Mouse (Mus musculus) left cerebral cortex, postnatal 14 days (tissue): ENCODE results near the gene Gdf11. TPM values are rescaled to one million over a fixed set of nuclear protein-coding genes. Genes with fewer than 3 reads are reported as not detected.
A peak's percentile ranks its signal among the peaks of the same experiment; 100 is the strongest.

Experiments
- DNase-seq, 2 experiments: peaks; one replicate each; pipeline ENCODE4 v3.0.0; 2021 to 2022; ENCODE audit warnings: low spot score in 2 of 2, mixed read lengths in 1 of 2
- intact Hi-C: fragments of 180-260 bp; cut with DNase I; formaldehyde crosslinking; loops from one replicate; pipeline ENCODE4 v1.15.1; 2025
- total RNA-seq, 2 experiments: library from RNA; stranded (reverse); gene quantifications; 2 replicates each; pipeline ENCODE4 v1.2.3; 2021

Gdf11 gene
- total RNA-seq, 2 experiments from 2014 or later: 11.6 to 15.7 TPM

DNA sequence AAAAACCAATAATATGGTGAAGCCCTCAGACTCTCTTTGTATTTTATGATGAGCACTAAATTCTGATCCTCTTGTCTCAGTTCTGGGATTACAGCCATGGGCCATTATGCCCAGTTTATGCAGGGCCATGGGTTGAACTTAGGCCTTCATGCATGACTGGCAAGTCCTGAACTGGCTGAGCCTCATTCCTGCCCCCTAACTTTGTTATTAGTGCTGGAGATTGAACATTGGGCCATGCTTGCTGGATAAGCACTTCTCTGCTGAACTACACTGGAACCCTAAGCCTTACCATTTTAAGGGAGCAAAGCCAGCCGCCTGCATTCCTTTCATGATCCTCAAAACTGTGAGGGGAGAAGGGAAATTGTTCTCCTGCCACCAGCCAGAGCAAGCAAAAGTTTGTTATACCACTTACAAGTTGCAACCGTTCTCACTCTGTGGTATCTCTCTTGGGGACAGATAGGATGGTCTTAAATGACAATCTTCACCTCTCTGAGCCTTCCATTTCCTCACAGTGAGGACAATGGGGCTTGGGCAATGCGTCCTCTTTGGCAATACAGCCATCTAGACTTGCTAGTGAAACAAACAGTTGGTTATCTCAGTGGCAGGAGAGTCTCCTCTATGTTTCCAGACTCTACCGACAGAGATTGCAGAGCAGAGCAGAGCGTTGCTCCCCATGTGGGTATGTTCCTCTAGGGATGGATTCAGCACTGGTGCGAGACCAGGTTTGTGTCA, 8.4 kb upstream of the Gdf11 start:
- DNase-seq: no peak

DNA sequence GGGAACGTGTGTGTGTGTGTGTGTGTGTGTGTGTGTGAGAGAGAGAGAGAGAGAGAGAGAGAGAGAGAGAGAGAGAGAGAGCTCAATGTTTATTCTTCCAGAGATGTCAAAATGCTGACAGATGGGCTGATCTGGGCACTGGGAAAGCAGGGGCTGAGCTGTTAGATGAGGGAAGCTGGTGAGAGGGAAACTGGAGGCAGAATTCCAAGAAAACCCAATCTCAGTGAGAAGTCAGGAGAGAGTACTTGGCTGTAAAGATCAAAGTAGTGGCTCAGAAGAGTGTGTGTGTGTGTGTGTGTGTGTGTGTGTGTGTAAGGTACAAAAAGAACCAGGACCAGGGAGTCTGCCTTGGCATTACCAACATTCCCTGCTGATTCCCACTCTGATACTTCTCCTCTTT, 6.0 kb upstream of the Gdf11 start:
- intact Hi-C loops: loop anchor here (10.0 kb wide), 1 partner anchor 273 kb away; the partner anchor contains the start of gene Rps26
- peak in 1 of 2 experiments; percentile 58 for DNase-seq

More for the DNA sequence above, 8.4 kb upstream of the Gdf11 start:
- intact Hi-C loops: loop anchor here (10.0 kb wide), 1 partner anchor 275 kb away; the partner anchor contains the start of gene Rps26

DNA sequence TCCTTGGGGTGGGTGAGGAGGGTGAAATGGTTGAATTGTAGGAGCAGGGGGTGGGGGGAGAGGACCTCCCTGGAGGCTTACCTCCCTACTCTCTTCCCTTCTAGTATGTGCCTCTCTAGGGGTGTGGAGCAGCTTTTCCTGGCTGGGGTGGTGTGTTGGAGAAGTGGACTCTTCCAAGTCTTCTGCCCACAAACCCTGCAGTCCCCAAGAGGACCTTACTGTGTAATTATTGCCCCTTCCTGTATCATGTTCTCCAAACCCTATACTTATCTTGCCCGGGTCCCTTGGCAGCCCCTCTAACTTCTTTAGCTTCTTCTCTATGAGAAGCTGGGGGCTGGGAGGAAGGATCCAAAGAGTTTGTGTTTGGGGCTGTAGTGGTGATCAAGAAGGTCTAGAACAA, 5.3 kb upstream of the Gdf11 start:
- DNase-seq: no peak
- intact Hi-C loops: loop anchor here (10.0 kb wide), 1 partner anchor 272 kb away; the partner anchor contains the start of gene Rps26

DNA sequence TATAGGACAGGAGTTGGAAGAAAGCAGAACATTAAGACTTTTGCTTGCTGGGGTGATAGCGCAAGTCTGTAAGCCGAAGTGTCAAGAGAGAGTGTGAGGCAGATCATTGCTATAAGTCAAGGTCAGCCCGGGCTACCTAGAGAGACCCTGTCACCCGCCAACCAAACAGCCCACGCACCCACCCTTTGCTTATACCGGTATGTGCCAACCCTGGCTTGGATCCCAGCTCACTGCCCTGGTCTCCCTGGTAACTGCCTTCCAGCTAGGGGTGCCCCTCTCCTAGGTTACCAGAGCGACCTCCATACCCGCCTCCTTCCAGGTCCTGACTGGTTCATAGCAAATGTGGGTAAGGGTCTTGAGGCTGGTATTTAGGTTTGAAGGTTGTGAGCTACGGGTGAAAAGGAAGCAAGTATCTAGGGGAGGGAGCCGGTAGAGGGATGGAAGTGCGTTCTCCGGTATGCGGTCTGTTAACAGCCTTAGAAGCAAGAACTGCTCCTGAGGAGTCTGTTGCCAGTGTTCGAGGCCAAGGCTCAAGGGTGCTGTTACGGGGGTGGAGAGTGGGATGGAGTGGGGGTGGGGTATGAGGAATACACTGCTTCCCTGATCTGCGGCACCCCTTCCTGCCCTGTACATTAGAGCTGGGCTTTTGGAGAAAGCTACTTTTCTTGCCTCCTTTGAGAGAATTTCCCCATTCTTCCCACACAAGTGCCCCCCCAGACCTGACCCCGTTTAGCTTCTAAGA, 4.6 kb upstream of the Gdf11 start:
- peak; percentile 52 to 66 for DNase-seq
- intact Hi-C loops: loop anchor here (2.0 to 10.0 kb wide), 2 partner anchors 51 to 271 kb away; partner anchors contain the start of gene Rps26

DNA sequence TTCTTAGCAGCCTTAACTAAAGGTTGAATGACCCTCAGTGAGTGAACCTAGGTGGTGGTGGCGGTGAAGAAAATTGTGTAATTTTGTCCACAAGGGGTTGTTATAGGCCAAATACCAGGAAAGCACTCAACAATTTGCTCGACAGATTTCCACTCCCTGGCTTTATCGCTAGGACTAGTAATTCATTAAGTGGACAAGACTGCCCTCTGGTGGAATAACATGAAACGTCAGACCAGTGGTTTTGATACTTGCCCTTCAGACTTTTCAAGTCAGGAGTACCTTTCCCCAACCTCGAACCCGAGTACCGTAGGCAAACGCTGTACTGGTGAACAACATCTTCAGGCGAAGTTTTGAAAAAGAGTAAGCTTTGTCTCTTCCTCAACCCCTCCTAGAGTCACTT, 3.9 kb upstream of the Gdf11 start:
- intact Hi-C loops: loop anchor here (2.0 to 10.0 kb wide), 2 partner anchors 51 to 271 kb away; partner anchors contain the start of gene Rps26
- DNase-seq: peak; percentile 89

DNA sequence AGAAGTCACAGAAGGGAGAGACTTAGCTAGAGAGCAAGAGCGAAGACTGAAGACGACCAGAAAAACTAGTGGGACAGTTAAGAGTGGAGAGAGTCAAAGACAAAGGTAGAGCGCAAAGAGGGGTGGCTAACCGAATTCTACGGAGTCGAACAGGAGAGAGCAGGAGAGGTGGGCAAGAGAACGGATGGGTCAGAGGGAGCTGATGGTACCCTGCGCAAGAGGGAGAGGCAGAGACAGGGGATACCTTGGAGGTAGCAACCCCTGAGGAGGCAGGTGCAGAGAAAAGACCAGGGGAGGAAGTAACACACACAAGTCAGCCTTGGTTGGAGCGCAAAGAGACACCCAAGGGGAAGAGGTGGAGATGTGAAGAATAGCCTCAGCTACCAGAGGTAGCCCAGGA, 728 bp upstream of the Gdf11 start:
- DNase-seq: no peak
- intact Hi-C loops: loop anchor here (5.0 to 10.0 kb wide), 2 partner anchors 150 to 267 kb away; partner anchors contain the start of genes Dgka and Rps26

DNA sequence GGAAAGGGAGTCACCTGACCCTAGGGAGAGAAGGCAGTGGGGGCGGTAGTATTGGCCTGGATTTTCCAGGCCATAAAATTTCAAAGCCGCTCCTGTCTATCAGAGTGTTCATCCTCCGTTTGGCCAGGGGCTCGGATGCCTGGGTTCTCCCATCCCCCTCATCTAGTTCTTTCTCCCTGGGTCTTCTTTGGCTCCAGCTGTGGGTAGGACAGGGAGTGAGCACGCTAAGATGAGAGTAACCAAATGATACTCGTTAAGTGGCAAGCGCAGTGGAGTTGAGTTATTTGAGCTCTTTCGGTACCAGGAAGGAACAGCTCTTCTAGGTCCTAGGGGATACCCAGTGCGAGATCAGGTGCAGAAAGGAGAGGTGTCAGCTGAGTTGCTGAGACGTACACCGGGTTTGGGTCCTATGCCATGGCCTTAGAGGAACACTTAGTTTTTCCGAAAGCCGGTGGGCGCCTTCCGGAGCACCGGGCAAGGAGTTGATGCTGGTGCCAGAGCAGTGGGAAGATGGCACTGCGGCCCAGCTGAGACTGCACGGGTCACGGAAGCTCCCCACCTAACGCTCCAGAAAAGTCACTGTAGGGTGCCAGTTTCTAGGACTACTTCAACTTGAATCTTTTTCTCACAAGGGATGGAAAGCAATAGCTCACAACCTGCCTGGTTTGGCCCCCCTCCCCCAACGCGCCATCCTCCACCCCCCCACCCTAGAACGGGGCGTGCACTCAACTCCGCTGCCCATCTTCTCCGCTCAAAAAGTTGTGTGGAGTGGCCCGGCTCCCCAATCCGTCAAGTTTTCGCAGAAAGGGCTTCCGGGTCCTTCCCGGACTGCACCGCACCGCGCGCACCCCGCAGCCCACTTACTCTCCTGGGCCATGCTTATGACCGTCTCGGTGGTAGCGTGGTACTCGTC, 879 bp downstream of the Gdf11 start:
- no peak for DNase-seq
- intact Hi-C loops: loop anchor here (5.0 to 10.0 kb wide), 2 partner anchors 148 to 266 kb away; partner anchors contain the start of genes Dgka and Rps26

DNA sequence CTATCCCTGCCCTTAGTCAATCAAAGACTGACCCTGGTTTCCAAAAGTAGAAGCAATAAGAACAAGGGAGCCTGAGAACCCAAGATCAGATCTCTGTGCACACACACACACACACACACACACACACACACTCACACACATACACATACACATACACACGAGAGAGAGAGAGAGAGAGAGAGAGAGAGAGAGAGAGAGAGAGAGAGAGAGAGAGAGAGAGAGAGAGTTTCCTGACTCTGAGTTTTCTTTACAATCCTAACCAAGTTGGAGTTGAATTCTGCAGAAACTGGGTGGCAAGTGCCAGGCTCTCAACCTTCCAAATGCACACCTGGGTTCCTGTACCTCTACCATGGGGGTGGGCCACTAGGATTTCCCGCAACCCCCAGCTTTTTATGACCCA, 1.7 kb downstream of the Gdf11 start:
- DNase-seq: no peak
- intact Hi-C loops: loop anchor here (5.0 to 10.0 kb wide), 2 partner anchors 148 to 265 kb away; partner anchors contain the start of genes Dgka and Rps26

DNA sequence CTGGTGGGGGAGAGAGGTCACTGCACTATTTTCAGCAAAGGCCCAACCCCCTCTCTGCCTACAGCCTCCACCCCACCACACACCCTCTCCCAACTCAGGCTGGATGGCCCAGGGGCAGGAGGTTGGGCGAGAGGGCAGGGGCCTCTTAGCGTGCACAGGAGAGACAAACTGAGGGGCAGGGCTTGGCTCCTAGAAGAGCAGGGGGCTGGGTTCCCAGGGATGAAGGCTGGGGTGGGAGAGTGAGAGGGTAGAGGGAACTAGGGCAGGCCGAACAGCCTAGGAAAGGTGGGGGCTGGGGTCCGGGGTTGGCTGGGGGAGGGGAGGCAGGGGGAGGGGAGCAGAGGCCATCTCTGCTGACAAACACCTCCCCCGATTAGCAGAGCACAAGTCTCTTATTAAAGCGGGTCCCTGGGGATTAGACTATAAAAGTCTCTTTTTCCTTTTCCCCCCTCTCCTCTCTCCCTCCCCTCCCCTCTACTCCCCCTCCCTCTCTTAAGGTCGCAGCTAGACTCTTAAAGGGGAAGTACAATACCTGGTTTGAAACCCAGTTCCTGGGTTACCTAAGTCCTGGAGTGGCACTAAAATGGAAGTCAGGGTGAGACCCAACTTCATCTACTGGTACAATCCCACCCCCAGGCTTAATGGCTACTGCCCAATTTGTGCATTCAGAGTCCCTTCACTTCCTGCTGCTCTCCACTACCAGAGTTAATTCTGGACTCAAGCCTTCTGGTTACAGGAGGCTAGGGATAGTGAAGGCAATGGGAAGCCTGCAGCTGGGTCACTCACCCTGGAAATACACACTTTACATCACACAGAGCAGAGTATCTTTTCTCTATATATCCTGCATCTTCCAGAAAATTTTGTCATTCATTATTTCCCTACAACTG, 2.3 kb downstream of the Gdf11 start:
- intact Hi-C loops: no loop called here
- DNase-seq: no peak

DNA sequence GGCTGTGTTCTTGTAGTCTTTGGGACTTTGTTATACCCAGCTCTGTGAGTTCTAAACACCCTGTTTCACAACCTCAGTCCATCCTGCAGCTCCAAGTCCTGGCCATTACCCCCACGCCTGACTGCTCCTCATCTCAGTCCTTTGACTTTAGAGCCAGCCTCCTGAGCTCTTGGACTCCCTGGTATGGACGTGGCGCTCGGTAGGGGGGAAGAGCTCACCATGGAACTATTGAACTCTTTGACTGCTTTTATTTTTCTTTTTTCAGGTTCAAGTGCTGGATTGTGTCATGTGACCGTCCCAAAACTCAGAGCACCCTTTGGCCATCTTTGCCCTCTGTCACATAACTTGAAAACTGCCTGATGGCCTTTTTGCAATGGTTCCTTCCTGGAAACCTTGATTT, 9.5 kb downstream of the Gdf11 start:
- intact Hi-C loops: no loop called here
- no peak for DNase-seq

DNA sequence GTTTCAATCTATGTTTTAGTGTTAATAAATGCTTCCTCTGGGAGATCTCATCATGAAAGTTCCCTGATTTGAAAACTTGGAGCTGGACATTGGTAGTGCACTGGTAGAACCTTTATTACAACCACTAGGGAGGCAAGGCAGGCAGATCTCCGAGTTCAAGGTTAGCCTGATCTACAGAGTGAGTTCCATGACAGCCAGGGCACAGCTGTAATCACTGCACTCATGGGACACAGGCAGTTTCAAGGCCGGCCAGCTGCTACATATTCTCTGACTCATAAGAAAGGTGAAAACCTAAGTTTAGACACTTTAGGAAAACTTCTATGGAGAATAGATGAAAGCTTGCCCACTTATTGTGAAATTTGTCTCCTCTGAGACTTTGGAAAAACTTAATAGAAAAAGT, 12.7 kb downstream of the Gdf11 start:
- DNase-seq: no peak
- intact Hi-C loops: no loop called here

DNA sequence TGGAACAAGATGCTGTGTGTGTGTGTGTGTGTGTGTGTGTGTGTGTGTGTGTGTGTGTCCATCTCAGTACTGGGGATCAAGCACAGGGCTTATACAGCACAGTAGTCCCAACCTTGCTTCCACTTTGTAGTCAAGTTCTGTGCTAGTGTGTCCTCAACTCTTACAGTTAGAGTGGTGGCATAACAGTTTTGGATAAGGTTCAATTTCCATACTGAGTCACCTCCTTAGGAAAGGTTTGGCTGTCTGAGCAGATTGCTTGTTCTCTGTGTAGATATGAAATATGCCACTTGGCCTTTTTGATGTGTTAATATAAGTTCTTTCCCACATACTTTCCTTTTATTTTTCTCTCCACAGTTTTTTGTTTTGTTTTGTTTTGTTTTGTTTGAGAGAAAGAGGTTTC, 13.2 kb downstream of the Gdf11 start:
- no peak for DNase-seq
- intact Hi-C loops: no loop called here

DNA sequence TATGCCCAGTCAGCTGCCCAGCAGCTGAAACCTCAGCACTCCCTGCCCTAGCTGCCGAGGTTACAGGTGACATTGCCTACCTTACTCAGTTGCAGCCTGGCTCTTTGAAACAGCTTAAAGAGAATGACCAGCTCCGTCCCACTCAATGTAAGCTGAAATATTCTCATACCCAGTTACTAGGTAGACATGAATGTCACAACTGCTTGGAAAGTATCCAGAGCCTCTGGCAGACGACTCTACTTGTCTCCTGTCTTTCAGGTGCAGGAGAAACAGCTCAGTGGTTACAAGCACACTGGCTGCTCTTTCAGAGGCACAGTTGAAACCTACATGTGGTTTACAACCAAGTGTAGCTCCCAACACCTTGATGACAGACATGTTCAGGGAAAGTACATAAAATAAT, 21.2 kb downstream of the Gdf11 start:
- intact Hi-C loops: no loop called here

DNA sequence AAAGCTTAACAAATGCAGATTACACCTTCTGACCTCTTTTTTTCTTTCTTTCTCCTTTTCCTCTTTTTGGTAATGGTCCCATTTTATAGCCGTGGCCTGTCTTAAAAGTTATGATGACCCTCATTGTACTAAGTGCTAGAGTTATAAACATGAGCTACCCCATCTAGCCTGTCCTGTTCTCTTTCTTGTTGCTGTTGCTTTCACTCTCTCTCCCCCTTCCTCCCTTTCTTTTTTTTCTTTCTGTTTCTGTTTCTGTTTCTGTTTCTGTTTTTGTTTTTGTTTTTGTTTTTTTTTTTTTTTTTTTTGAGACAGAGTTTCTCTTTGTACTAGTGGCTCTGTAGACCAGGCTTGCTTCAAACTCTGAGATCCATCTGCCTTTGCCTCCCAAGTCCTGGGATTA, 25.0 kb downstream of the Gdf11 start:
- intact Hi-C loops: no loop called here
- no peak for DNase-seq

More for the DNA sequence above, 21.2 kb downstream of the Gdf11 start:
- DNase-seq: no peak

DNA sequence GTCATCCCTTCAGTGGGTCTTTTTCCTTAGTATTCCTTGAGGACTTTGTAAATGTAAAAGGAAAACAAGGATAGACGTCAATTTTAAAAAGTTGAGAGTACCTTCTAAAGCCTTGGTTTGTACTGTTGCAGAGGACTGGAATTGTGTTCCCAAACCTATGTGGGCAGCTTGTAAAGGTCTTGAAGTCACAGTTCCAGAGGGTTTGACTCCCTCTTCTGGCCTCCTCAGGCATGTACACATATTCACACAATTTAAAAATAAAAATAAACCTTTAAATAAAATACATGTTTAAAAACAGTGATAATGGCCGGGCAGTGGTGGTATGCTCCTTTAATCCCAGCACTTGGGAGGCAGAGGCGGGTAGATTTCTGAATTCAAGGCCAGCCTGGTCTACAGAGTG, 25.5 kb downstream of the Gdf11 start:
- intact Hi-C loops: no loop called here
- DNase-seq: no peak

DNA sequence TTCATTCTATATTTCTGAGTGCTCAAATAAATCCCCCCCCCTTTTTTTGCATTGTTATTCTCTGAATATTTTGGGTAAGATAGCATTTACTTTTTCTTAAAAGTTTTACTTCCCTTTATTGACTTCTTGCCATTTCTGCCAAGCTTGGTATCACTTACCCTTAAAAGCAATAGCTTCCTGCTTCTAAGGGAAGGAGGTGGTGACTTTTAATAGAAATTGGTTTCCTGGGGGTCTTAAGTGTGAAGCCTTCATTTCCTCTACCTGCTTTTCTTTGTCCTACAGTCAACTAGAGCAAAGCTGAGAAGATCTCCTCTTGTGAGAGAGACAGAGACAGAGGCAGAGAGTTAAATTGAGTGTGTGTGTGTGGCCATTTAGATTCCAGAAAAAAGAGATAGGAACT, 30.3 kb downstream of the Gdf11 start:
- intact Hi-C loops: no loop called here
- DNase-seq: no peak

DNA sequence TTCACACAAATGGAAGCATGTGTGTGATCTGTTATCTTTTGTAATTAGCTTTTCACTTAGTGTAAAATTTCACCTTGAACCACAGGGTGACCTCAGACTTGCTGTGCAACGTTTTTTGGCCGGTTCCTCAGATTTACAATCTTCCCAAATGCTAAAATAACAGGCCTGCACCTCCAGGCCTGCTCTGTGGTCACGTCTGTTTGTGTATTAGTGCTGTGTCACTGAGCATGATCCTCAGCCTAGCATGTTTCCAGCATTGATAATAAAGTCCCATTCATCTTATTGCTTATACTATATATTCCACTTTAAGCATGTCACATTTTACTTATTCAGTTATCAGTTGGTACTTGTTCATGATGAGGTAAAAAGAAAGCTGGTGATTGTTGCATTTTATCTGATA, 41.2 kb downstream of the Gdf11 start:
- no peak for DNase-seq
- intact Hi-C loops: no loop called here

DNA sequence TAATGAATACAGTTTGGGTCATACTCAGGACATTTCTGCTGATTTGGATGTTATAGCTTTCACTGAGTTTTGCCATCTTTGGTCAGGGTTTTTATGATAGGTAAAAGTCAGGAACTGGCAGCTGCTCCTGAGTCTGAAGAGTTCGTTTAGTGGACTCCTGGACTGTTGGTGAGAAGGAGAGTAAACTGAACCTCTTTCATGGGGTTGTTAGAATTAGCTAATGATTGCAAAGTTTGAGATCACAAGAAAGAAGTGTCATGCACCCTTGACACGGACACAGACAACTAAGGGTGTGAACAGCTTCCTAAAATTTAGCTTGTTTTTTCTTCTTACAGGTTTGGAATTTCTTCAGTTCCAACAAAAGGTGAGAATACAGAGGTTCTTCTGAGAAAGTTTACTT, 43.1 kb downstream of the Gdf11 start:
- no peak for DNase-seq
- intact Hi-C loops: loop anchor here (5.0 kb wide), 1 partner anchor 129 kb away; no protein-coding TSS in a partner anchor
